Mouse (Mus musculus) embryo, embryonic 11 days (tissue): Measurements from ENCODE around the gene Hscb.

Experiments
- DNase-seq: peaks from one replicate; pipeline ENCODE4 v3.0.0-alpha.2; 2015

The Hscb gene

DNA sequence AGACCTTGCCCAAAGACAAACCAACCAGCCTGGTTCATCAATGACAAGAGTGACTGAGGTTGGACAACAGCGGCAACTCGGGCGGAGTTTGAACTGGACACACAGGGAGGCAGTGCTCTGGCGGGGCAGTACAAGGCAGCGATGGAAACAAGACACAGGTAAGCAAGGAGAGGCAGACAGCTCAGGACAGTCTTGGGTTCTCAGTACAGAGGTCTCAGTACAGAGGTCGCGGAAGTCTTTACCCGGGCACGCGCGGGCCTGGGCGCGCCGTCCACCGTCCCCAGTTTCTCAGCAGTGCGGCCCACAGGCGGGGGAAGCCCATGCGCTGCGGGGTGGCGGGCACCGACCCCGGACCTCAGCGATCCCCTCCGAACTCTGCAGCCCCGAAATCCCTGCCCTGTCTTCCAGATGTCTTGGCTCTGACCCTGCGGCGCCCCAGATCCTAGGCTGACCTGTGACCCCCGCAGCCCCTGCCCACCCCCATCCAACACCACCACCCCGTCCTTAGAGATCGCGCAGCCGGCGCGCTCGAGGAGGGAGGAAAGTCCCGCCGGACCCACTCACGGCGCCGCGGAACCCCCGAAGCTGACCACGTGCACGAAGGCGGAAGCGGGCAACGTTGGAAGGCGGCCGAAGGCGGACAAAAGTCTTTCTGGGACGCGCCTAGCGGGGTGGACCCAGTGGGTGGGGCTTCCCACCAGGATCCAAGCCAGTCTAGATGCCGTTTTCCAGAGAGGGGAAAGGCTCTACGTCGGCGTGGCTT is 59.4 kb downstream of the Hscb start, which contains the start of gene Pus1:
Gene Pus1 (minus strand): TSS at position 662 of the 763 bp plus-strand sequence.
- DNase-seq = peak; percentile 95

GRCm38 (mm10) chr5:110779276-110779997 is 60.1 kb downstream of the Hscb start:
- no peak for DNase-seq
